Mouse (Mus musculus) liver, adult 2 months (tissue): ENCODE measurements around the gene Sec1. TPM values are rescaled to one million over a fixed set of nuclear protein-coding genes. Genes with fewer than 3 reads are reported as not detected.

Experiments used
- DNase-seq: peaks from one replicate; pipeline ENCODE4 v3.0.0-alpha.2; 2011; ENCODE audit warnings: low read depth, low spot score; ENCODE audit errors: extremely low read depth
- H3K27ac ChIP-seq: fragments of 200-500 bp; replicated peaks from 2 replicates; pipeline ENCODE4 v1.5.1; 2012; ENCODE audit warnings: low read depth, mild to moderate bottlenecking, control low read depth, inconsistent platforms, low read length; ENCODE audit not compliant: insufficient read depth
- H3K27me3 ChIP-seq: fragments of 200-500 bp; 2 replicates; pipeline ENCODE4 v1.6.1; 2012; ENCODE audit warnings: mild to moderate bottlenecking, moderate library complexity, low read length, inconsistent platforms; ENCODE audit not compliant: control insufficient read depth, insufficient read depth
- H3K36me3 ChIP-seq: fragments of 200-500 bp; 2 replicates; pipeline ENCODE4 v1.6.1; 2012; ENCODE audit warnings: low read length, inconsistent platforms; ENCODE audit not compliant: control insufficient read depth, insufficient read depth
- H3K4me1 ChIP-seq: fragments of 200-500 bp; 2 replicates; pipeline ENCODE4 v1.6.1; 2011; ENCODE audit warnings: low read length; ENCODE audit not compliant: control insufficient read depth, insufficient read depth
- H3K4me3 ChIP-seq: fragments of 200-500 bp; 2 replicates; pipeline ENCODE4 v1.5.1; 2011; ENCODE audit warnings: low read depth, mild to moderate bottlenecking, control low read depth, low read length, moderate library complexity; ENCODE audit not compliant: insufficient read depth
- H3K79me2 ChIP-seq: fragments of 200-500 bp; 2 replicates; pipeline ENCODE4 v1.6.1; 2012; ENCODE audit warnings: inconsistent platforms, mild to moderate bottlenecking, low read length, moderate library complexity; ENCODE audit not compliant: control insufficient read depth, insufficient read depth
- H3K9ac ChIP-seq: fragments of 200-500 bp; 2 replicates; pipeline ENCODE4 v1.6.1; 2012; ENCODE audit warnings: low read depth, mild to moderate bottlenecking, control low read depth, inconsistent platforms, low read length
- CTCF ChIP-seq: fragments of 200-500 bp; IDR thresholded peaks from 2 replicates; pipeline ENCODE4 v1.5.1; 2011; ENCODE audit warnings: low read depth, low read length, control low read depth
- POLR2A ChIP-seq: fragments of 200-500 bp; IDR thresholded peaks from 2 replicates; pipeline ENCODE4 v1.6.1; 2011; ENCODE audit warnings: low read length, control low read depth; ENCODE audit not compliant: insufficient read depth; ENCODE audit errors: extremely low read depth
- WGBS: fragments of 180-500 bp; shearing (Covaris S2); methylation state at CpG from one replicate; pipeline ENCODE4 v1.1.7; 2018; 5-methylcytosine and 5-hydroxymethylcytosine counted together
- polyA plus RNA-seq: library from polyadenylated mRNA; depleted of rRNA; stranded (reverse); fragments of >200 nt; gene quantifications from 2 replicates; pipeline ENCODE4 v1.2.3, GENCODE M21; 2012; rRNA removed
- total RNA-seq: library from RNA; depleted of rRNA; stranded (reverse); fragments of >200 nt; gene quantifications from 2 replicates; pipeline ENCODE4 v1.2.3, GENCODE M21; 2014; rRNA removed

Sec1 gene
- total and polyA plus RNA-seq, 2 experiments: not detected

- H3K4me3 ChIP-seq: peak overlapping the region; percentile 81
- H3K27me3 ChIP-seq: peaks cover 5% of the 10 kb centered on the region; the same call in 1 of the 2 replicates
- peak overlapping the region; percentile 29 for H3K27ac ChIP-seq
- 0 out of 2 replicates have a peak, but pooled peaks have one; percentile 39 for TF ChIP-seq POLR2A
- peak; percentile 89 for TF ChIP-seq CTCF
- peak overlapping the region; percentile 96 for H3K9ac ChIP-seq
- no peaks in the 10 kb centered on the region for H3K4me1 ChIP-seq
- DNase-seq: peak; percentile 58
- no peaks in the 10 kb centered on the region for H3K79me2 ChIP-seq
- 1% methylated on average over 89 of the region's 105 CpGs for WGBS
- no peaks in the 10 kb centered on the region for H3K36me3 ChIP-seq
Observed at GRCm38 (mm10) chr7:45628364-45629294, 65.6 kb downstream of the Sec1 start.

Other genes with a start within 250 kb of the Sec1 start
Only the 30 nearest of the 34 such genes appear.
- gene Tulp2, start 212.5 kb downstream of the Sec1 start, total RNA-seq: 0.07 and 0.18 TPM in 2 replicates
- 0.30 and 0.31 TPM in 2 replicates for gene Tulp2, start 212.5 kb downstream of the Sec1 start, polyA plus RNA-seq
- 1.3 and 5.7 TPM in 2 replicates for gene Gm45808, start 207.6 kb downstream of the Sec1 start, total RNA-seq
- gene Gm45808, start 207.6 kb downstream of the Sec1 start, polyA plus RNA-seq: 0.28 and 1.5 TPM in 2 replicates
- 73.7 and 79.3 TPM in 2 replicates for gene Dhdh, start 205.6 kb downstream of the Sec1 start, total RNA-seq
- 37.2 and 37.7 TPM in 2 replicates for gene Dhdh, start 205.6 kb downstream of the Sec1 start, polyA plus RNA-seq
- gene Nucb1, start 184.0 kb downstream of the Sec1 start, total RNA-seq: 68.1 and 84.8 TPM in 2 replicates
- gene Nucb1, start 184.0 kb downstream of the Sec1 start, polyA plus RNA-seq: 307 and 310 TPM in 2 replicates
- 4.3 and 4.4 TPM in 2 replicates for gene Ppp1r15a, start 168.1 kb downstream of the Sec1 start, total RNA-seq
- 10.8 and 14.9 TPM in 2 replicates for gene Ppp1r15a, start 168.1 kb downstream of the Sec1 start, polyA plus RNA-seq
- gene Plekha4, start 168.1 kb downstream of the Sec1 start, total RNA-seq: 0.55 and 0.60 TPM in 2 replicates
- gene Plekha4, start 168.1 kb downstream of the Sec1 start, polyA plus RNA-seq: 1.00 and 1.8 TPM in 2 replicates
- gene Hsd17b14, start 139.5 kb downstream of the Sec1 start, total RNA-seq: not detected in 2 replicates
- gene Hsd17b14, start 139.5 kb downstream of the Sec1 start, polyA plus RNA-seq: not detected in 2 replicates
- gene Bcat2, start 124.2 kb downstream of the Sec1 start, total RNA-seq: 14.7 and 18.1 TPM in 2 replicates
- 41.0 and 54.5 TPM in 2 replicates for gene Bcat2, start 124.2 kb downstream of the Sec1 start, polyA plus RNA-seq
- gene Fgf21, start 78.9 kb downstream of the Sec1 start, total RNA-seq: 0.94 and 1.0 TPM in 2 replicates
- 3.7 and 4.3 TPM in 2 replicates for gene Fgf21, start 78.9 kb downstream of the Sec1 start, polyA plus RNA-seq
- not detected in 2 replicates for gene Fut1, start 77.1 kb downstream of the Sec1 start, total RNA-seq
- 0.15 and 0.21 TPM in 2 replicates for gene Fut1, start 77.1 kb downstream of the Sec1 start, polyA plus RNA-seq
- 0.09 TPM in 1 of 2 replicates, not detected in the other for gene Izumo1, start 72.6 kb downstream of the Sec1 start, total RNA-seq
- 0.04 and 0.13 TPM in 2 replicates for gene Izumo1, start 72.6 kb downstream of the Sec1 start, polyA plus RNA-seq
- 2.3 and 4.3 TPM in 2 replicates for gene Rasip1, start 66.9 kb downstream of the Sec1 start, total RNA-seq
- 3.6 and 5.1 TPM in 2 replicates for gene Rasip1, start 66.9 kb downstream of the Sec1 start, polyA plus RNA-seq
- gene Mamstr, start 54.4 kb downstream of the Sec1 start, total RNA-seq: 0.07 and 0.09 TPM in 2 replicates
- 0.10 and 0.19 TPM in 2 replicates for gene Mamstr, start 54.4 kb downstream of the Sec1 start, polyA plus RNA-seq
- 0.18 TPM in 1 of 2 replicates, not detected in the other for gene Fut2, start 28.0 kb downstream of the Sec1 start, total RNA-seq
- gene Fut2, start 28.0 kb downstream of the Sec1 start, polyA plus RNA-seq: 0.05 and 0.14 TPM in 2 replicates
- not detected in 2 replicates for gene Ntn5, start 10.4 kb downstream of the Sec1 start, total RNA-seq
- gene Ntn5, start 10.4 kb downstream of the Sec1 start, polyA plus RNA-seq: not detected in 2 replicates
- 0.09 and 0.13 TPM in 2 replicates for gene Car11, start 5.4 kb upstream of the Sec1 start, total RNA-seq
- gene Car11, start 5.4 kb upstream of the Sec1 start, polyA plus RNA-seq: 0.59 and 1.6 TPM in 2 replicates
- 93.0 and 110 TPM in 2 replicates for gene Dbp, start 10.7 kb upstream of the Sec1 start, total RNA-seq
- 8.6 and 17.0 TPM in 2 replicates for gene Dbp, start 10.7 kb upstream of the Sec1 start, polyA plus RNA-seq
- gene Rpl18, start 21.1 kb upstream of the Sec1 start, total RNA-seq: 436 and 542 TPM in 2 replicates
- 366 and 534 TPM in 2 replicates for gene Rpl18, start 21.1 kb upstream of the Sec1 start, polyA plus RNA-seq
- gene Sphk2, start 23.6 kb upstream of the Sec1 start, total RNA-seq: 13.4 and 15.2 TPM in 2 replicates
- 62.9 and 80.1 TPM in 2 replicates for gene Sphk2, start 23.6 kb upstream of the Sec1 start, polyA plus RNA-seq
- gene Fam83e, start 26.8 kb upstream of the Sec1 start, total RNA-seq: 0.18 TPM in 1 of 2 replicates, not detected in the other
- gene Fam83e, start 26.8 kb upstream of the Sec1 start, polyA plus RNA-seq: 0.05 and 0.10 TPM in 2 replicates
- not detected in 2 replicates for gene Spaca4, start 31.4 kb upstream of the Sec1 start, total RNA-seq
- not detected in 2 replicates for gene Spaca4, start 31.4 kb upstream of the Sec1 start, polyA plus RNA-seq
- not detected in 2 replicates for gene Lmtk3, start 89.3 kb upstream of the Sec1 start, total RNA-seq
- 0.02 TPM in 1 of 2 replicates, not detected in the other for gene Lmtk3, start 89.3 kb upstream of the Sec1 start, polyA plus RNA-seq
- gene Sult2b1, start 90.3 kb upstream of the Sec1 start, total RNA-seq: not detected in 2 replicates
- 0.10 TPM in 1 of 2 replicates, not detected in the other for gene Sult2b1, start 90.3 kb upstream of the Sec1 start, polyA plus RNA-seq
- 18.1 and 20.9 TPM in 2 replicates for gene Cyth2, start 120.2 kb upstream of the Sec1 start, total RNA-seq
- gene Cyth2, start 120.2 kb upstream of the Sec1 start, polyA plus RNA-seq: 14.2 and 14.8 TPM in 2 replicates
- 0.07 TPM in 1 of 2 replicates, not detected in the other for gene Kcnj14, start 130.4 kb upstream of the Sec1 start, total RNA-seq
- 0.11 TPM in 1 of 2 replicates, not detected in the other for gene Kcnj14, start 130.4 kb upstream of the Sec1 start, polyA plus RNA-seq
- 5.3 and 6.8 TPM in 2 replicates for gene Grwd1, start 136.5 kb upstream of the Sec1 start, total RNA-seq
- gene Grwd1, start 136.5 kb upstream of the Sec1 start, polyA plus RNA-seq: 7.5 and 11.0 TPM in 2 replicates
- 68.9 and 85.4 TPM in 2 replicates for gene Kdelr1, start 178.4 kb upstream of the Sec1 start, total RNA-seq
- 253 and 258 TPM in 2 replicates for gene Kdelr1, start 178.4 kb upstream of the Sec1 start, polyA plus RNA-seq
- gene Grin2d, start 184.0 kb upstream of the Sec1 start, total RNA-seq: under 0.01 and 0.07 TPM in 2 replicates
- 0.19 and 0.20 TPM in 2 replicates for gene Grin2d, start 184.0 kb upstream of the Sec1 start, polyA plus RNA-seq
- gene Syngr4, start 202.3 kb upstream of the Sec1 start, total RNA-seq: not detected in 2 replicates
- gene Syngr4, start 202.3 kb upstream of the Sec1 start, polyA plus RNA-seq: 0.12 TPM in 1 of 2 replicates, not detected in the other
- 16.6 and 27.7 TPM in 2 replicates for gene Tmem143, start 202.5 kb upstream of the Sec1 start, total RNA-seq
- 53.7 and 59.5 TPM in 2 replicates for gene Tmem143, start 202.5 kb upstream of the Sec1 start, polyA plus RNA-seq